Mouse (Mus musculus): ENCODE data around the gene Sox12. TPM values are rescaled to one million over a fixed set of nuclear protein-coding genes. Genes with fewer than 3 reads are reported as not detected.
"Not testable (repeated sequence)": the region's sequence is repeated elsewhere in the genome, so short reads cannot be mapped to it uniquely, and the experiment has no call there.

Sox12 gene
- total RNA-seq (2021) = 10 to 100 TPM; 16.5 to 19.5 TPM
- long read RNA-seq, experiment 1, full-length matches to known transcripts = 19 of 19 reads
- long read RNA-seq, experiment 1, partial matches to known transcripts = 0 of 19 reads
- long read RNA-seq, experiment 1, other reads (novel, unspliced or antisense) = 0 of 19 reads
- long read RNA-seq, experiment 2, full-length matches to known transcripts = 13 of 13 reads
- long read RNA-seq, experiment 2, partial matches to known transcripts = 0 of 13 reads
- long read RNA-seq, experiment 2, other reads (novel, unspliced or antisense) = 0 of 13 reads

DNA sequence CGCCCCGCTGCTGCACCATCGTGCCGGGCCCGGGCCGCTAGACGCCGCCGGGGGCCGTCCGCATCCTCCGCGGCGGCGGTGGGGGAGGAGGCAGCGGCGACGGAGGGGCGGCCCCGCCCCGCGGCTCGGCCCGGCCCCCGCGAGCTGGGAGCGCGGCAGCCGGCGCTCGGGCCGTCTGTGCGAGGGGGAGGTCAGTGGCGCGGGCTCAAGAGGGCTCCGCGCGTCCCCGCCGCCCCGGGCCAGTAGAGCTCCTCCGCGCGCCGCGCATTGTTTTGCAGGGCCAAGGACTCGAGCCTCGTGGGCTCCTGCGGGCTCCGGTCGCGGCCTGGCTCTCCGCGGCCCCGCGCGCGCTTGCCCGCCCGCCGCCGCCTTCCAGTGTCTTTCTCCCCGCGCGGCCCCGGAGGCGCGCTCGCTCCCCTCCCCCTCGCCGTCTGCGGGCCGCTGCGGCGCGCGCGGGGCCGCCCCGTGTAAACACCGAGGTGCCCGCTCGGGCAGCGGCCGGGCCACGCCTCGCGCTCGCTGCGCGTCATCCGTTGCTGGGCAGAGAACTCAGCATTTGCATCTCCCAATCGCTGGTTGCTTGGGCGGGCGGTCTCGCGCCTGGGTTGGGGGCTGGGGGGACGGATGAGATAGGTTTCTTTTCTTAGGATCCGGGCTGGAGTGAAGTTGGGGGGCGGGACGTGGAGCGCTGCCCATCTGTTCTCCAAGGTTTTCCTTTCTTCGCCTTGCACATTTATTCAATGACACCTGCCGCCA lies at the start of gene Sox12:
TSS of gene Sox12 (minus strand) at position 384 of the 756 bp plus-strand sequence.
- no peak for TF ChIP-seq CTCF (conservative IDR thresholded peaks at IDR 0.05)
- peak; percentile 97 to 99 for DNase-seq (ENCODE audit: low spot score in 2 of 2)
- peak within 1 kb of the TSS; percentile 90 for H3K4me3 ChIP-seq
- H3K27ac ChIP-seq = peak within 1 kb of the TSS; percentile 99

DNA sequence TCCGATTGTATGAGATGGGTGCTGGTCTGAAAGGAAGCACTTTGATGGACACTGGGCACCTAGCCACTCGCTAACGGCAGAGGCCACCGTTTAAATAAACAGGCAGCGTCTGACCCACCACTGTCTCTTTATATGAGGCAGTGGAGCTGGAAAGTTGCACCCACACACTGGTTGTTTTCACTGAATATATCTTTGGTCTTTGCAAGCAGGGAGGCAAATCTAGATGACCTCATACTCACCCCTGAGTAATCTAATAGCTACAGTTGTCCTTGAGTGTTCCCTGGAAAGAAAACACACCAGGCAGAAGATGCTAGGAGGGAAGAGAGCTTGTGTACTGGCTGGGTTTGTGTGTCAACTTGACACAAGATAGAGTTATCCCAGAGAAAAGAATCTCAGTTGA lies 49.6 kb upstream of the Sox12 start:
- DNase-seq (ENCODE audit: low spot score in 2 of 2) = no peak
- no peak for TF ChIP-seq CTCF (conservative IDR thresholded peaks at IDR 0.05)
- Histone ChIP-seq H3K27ac (no peak overlapping the region), H3K4me3 (no peak overlapping the region)

DNA sequence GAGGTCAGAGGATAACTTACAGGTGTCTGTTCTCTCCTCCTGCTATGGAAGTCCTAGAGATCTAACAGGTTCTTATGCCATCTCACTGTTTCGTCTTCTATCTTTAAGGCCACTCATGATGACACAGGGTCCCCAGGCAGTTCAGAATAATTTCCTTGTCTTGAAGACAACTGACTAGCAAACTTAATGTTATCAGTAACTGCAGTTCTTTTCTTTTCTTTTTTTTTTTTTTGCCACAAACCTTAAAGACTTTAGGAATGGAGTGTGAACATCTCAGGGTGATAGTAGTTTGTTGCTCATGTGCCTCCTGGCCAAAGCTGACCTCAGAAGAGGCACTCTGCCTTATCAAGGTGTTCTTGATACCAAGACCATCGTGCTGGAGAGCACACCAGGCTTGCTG lies 48.8 kb upstream of the Sox12 start:
- no peak for TF ChIP-seq CTCF (conservative IDR thresholded peaks at IDR 0.05)
- Histone ChIP-seq H3K27ac (no peak overlapping the region), H3K4me3 (no peak overlapping the region)
- DNase-seq (ENCODE audit: low spot score in 2 of 2) = no peak

DNA sequence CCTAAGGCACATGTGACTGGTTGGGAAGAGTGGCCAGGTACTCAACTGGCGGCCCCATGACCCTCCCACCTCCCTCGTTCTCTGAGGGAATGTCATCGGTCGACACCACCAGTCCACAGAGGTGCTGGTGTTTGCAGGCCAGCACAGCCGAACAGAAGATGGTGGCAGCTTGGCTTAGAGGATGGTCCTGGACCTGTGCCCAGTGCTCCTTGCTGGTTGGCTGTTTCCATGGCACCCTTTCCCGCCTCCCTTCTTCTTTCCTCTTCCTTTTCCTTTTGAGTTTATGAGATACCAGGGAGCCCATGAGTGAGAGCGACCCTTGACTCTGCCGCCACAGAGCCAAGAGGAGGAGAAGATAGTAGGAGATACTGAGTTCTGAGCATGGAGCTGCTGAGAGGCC lies 45.4 kb upstream of the Sox12 start:
- H3K27ac ChIP-seq = no peak overlapping the region
- no peak for TF ChIP-seq CTCF (conservative IDR thresholded peaks at IDR 0.05)
- DNase-seq (ENCODE audit: low spot score in 2 of 2) = peak; percentile 32 to 35

DNA sequence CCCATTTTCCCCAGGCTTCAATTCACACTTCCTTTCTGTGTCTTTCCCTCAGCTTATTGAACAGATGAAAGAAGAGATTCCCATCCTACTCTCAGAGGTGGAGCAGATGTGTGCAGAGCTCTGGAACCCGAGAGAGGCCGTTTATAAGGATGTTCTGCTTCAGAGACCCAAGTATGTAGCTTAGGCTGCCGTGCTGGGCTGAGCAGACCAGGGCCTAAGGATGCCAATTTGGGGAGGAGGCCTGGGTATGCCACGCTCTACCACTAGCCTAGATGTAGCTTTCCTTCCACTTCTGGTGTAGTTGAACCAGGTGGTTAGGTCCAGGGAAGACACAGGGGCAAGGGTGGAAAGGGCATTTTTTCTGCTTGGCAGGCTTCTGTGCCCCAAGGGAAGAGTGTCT lies 44.5 kb upstream of the Sox12 start:
- no peak overlapping the region for H3K4me3 ChIP-seq
- DNase-seq (ENCODE audit: low spot score in 2 of 2) = no peak
- H3K27ac ChIP-seq = no peak overlapping the region
- TF ChIP-seq CTCF (conservative IDR thresholded peaks at IDR 0.05) = no peak

More for the DNA sequence above, 45.4 kb upstream of the Sox12 start:
- H3K4me3 ChIP-seq = no peak overlapping the region

DNA sequence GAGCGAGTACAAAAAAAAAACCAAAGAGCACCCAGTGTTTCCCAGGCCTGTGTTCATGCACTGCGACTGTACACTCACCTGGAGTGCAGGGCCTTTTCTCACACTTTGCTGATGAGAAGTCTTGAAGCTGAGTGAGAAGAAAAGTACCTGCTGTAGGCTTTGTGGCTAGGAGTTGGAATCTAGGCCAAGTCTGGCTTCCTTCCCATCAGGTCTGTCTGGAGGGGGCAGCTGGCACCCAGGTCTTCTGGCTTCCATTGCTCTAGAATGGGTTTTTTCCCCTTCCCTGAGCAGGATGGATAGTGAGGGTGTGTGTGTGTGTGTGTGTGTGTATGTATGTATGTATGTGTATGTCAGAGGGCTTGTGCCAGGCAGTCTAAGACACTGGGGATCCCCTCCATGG lies 42.0 kb upstream of the Sox12 start:
- Histone ChIP-seq H3K4me3 (no peak overlapping the region), H3K27ac (no peak overlapping the region)
- no peak for TF ChIP-seq CTCF (conservative IDR thresholded peaks at IDR 0.05)
- DNase-seq (ENCODE audit: low spot score in 2 of 2) = no peak

DNA sequence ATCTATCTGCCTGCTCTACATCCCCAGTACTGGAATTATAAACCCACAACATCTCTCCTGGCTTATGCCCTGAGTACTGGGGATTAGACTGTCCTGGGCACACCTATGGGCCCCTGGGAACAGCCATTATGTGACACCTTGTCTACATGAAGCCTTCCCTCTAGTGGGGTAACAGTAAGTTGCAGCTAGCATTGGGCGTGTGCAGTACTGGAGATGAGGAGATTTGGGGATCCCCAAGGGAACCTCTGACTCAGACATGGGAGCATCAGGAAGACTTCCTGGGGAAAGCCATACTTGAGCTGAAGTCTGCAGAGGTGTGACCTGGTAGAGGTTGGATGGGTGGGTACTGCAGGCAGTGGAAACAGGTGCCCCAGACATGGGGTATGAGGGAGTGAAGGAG lies 41.1 kb upstream of the Sox12 start:
- no peak overlapping the region for H3K4me3 ChIP-seq
- no peak overlapping the region for H3K27ac ChIP-seq
- no peak for DNase-seq (ENCODE audit: low spot score in 2 of 2)
- TF ChIP-seq CTCF (conservative IDR thresholded peaks at IDR 0.05) = peak; percentile 55

DNA sequence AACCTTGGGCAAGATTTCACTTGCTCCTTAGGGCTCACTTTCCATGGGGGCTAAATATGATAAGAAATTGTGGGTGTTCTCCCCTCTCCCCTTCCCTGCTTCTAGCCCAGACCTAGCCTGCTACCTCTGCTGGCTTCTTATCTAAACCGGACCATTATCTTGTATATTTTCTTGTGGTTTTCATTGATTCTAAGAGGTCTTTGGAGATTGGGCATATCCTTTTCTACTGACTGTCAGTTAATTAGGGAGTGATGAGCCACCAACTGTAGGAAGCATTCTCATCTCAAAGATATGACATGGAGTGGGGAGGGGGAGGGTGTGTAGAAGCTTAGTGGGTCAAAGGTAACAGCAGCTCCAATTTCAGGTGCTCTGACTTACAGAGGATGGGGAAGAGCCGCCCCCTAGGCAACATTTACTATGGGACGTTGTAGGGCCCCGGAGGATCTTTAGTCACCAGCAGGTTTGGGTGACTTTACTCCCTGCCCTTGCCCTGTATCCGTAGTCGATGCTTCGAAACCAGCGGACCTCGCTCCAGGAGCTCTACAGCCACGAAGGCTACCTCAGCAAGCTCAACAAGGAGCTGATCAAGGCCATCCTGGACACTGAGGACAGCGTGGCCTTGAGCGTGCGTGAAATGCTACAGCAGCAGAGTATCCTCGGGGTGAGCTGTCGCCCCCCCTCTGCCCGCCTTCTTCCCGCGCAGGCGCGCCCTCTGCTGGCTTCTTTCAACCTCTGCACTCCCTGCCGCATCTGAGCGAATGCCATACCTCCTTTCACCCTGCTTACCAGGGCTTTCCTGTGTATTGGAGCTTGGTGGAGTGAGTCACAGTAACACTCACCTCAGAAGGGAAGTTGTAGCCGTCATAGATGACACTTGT lies 39.4 kb upstream of the Sox12 start:
- Histone ChIP-seq H3K4me3 (peak overlapping the region; percentile 50), H3K27ac (peak overlapping the region; percentile 58)
- peak; percentile 100 for TF ChIP-seq CTCF (conservative IDR thresholded peaks at IDR 0.05)
- DNase-seq (ENCODE audit: low spot score in 2 of 2) = peak; percentile 85 to 90

DNA sequence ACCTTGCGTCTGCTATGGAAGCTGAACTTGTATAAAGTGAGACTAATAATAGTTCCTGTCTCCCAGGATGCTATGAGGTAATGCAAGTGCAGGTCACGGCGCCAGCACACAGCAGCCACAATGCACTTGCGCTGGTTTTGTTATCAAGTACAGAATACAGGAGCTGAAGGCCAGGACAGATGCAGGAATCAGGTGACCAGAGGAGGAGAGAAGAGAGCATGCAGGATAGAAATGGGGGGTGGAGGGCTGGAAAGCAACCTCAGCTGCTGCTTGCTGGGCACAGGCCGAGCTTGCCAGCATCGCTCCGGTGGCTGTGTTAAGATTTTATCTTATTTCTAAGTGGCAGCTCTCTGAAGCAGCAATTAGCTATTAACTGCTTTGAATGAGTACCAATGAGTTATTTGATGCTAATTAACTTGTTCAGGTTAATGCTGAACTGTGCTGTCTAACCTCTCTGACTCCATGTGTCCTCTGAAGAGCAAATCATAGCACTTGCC lies 38.6 kb upstream of the Sox12 start:
- no peak for TF ChIP-seq CTCF (conservative IDR thresholded peaks at IDR 0.05)
- no peak for DNase-seq (ENCODE audit: low spot score in 2 of 2)
- H3K27ac ChIP-seq = no peak overlapping the region
- no peak overlapping the region for H3K4me3 ChIP-seq

DNA sequence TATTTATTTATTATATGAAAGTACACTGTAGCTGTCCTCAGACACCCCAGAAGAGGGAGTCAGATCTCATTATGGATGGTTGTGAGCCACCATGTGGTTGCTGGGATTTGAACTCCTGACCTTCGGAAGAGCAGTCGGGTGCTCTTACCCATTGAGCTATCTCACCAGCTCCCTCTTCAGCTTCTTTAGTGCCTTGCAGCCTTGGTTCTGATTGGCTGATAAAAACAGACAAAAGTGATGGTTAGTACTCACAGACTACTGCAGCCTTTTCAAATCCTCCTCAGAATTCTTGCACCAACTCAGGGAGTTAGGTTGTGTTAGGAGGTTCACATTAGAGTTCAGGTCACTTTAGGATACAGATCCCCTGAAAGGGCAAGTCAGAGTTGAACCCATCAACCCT lies 30.6 kb upstream of the Sox12 start:
- not testable (repeated sequence) for DNase-seq (ENCODE audit: low spot score in 2 of 2); H3K27ac ChIP-seq; H3K4me3 ChIP-seq
- TF ChIP-seq CTCF (conservative IDR thresholded peaks at IDR 0.05) = peak; percentile 55

DNA sequence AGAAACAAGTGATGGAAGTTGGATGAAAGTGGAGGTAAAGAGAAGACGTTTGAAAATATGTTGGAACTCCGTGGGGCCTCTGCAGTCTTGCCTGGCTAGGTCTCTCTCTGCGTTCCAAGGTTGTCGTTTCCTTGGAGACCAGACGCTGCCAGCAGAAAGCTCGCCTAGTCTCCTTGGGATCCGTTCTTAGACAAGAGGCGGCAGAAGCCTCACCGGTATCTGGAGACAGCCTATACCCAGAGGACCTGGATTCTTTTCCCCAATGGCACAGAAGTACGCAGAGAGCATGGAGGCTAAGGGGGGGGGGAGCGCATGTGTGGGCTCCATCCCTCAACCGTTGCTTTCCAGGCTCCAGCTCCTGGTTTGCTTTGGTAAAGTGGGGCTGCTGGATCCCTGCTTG lies 29.6 kb upstream of the Sox12 start:
- peak in 1 of 2 experiments; percentile 44 for DNase-seq (ENCODE audit: low spot score in 2 of 2)
- 0 out of 2 replicates have a peak overlapping the region, but pooled peaks have one; percentile 28 for H3K27ac ChIP-seq
- TF ChIP-seq CTCF (conservative IDR thresholded peaks at IDR 0.05) = no peak

DNA sequence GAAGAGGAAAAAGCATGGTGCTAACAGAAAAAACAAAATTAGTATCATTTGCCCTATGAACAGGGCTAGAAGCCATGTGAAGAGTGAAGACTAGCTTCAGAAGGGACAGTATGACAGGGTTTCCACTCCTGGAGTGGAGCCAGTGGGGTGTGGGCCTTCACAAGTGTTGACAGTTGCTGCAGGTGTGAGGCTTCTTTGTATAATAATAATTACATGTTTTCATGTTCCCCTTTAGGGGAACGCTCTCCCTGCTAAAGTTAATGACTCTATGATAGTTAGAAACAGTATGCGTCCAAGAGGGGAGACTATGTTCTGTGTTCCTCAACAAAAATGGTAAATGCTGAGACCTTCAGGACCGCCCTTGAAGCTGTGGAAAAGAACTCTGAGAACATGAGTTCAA lies 17.9 kb upstream of the Sox12 start:
- Histone ChIP-seq H3K4me3 (no peak overlapping the region), H3K27ac (no peak overlapping the region)
- no peak for DNase-seq (ENCODE audit: low spot score in 2 of 2)
- no peak for TF ChIP-seq CTCF (conservative IDR thresholded peaks at IDR 0.05)

More for the DNA sequence above, 29.6 kb upstream of the Sox12 start:
- H3K4me3 ChIP-seq = peak overlapping the region; percentile 36

DNA sequence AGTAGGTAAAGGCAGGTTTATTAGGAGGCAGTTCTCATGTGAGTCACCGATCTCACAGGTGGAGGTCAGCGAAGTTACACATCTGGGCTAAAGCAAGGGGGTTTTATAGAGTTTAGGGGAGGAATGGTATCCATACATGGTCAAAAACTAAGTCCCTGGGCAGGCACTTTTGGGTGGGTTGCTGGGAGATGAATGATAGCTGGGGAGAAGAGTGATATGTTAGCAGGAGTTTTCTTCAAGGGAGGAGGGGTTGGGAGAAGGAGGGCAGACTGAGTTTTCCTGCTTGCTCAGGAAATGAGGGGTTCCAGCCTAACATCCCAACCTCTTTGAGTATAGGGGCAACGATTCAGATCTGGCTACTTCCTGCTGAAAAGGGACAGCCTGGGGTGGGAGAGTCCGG lies 17.4 kb upstream of the Sox12 start, which contains the start of gene 6820408C15Rik:
TSS of gene 6820408C15Rik (plus strand) at position 301 of the 400 bp plus-strand sequence.
- TF ChIP-seq CTCF (conservative IDR thresholded peaks at IDR 0.05) = no peak
- Histone ChIP-seq H3K27ac (peak within 1 kb of the TSS; percentile 99), H3K4me3 (peak within 1 kb of the TSS; percentile 95)
- DNase-seq (ENCODE audit: low spot score in 2 of 2) = no peak
